Mouse (Mus musculus): ENCODE results near the gene Mbnl2.

GRCm38 (mm10) chr14:120377192-120377591, 101.7 kb downstream of the Mbnl2 start:
- TF ChIP-seq POLR2A (IDR thresholded peaks at IDR 0.05; ENCODE audit: borderline replicate concordance, insufficient read depth, low read length) (no peak), CTCF (IDR thresholded peaks at IDR 0.05; ENCODE audit: borderline replicate concordance, insufficient read depth, low read depth, low read length) (no peak)
